Mouse (Mus musculus): ENCODE measurements around the gene Psma6. TPM values are rescaled to one million over a fixed set of nuclear protein-coding genes. Genes with fewer than 3 reads are reported as not detected.
A peak's percentile ranks its signal among the peaks of the same experiment; 100 is the strongest.

The Psma6 gene
- polyA plus RNA-seq, 1 experiment: 266 TPM

- no peaks in the 10 kb centered on the region for H3K27me3 ChIP-seq (ENCODE audit: control insufficient read depth, insufficient read depth, insufficient read length)
- H3K4me3 ChIP-seq: no peak overlapping the region
- no peak for TF ChIP-seq USF1 (IDR thresholded peaks at IDR 0.05; ENCODE audit: low read depth)
- TF ChIP-seq TCF12 (IDR thresholded peaks at IDR 0.05; ENCODE audit: insufficient read depth, poor library complexity, severe bottlenecking): no peak
- no peak for TF ChIP-seq MYOD1 (IDR thresholded peaks at IDR 0.05; ENCODE audit: control insufficient read depth in 1 of 3, insufficient read length in 2 of 3, low read depth in 2 of 3)
- no peak for TF ChIP-seq SRF (IDR thresholded peaks at IDR 0.05; ENCODE audit: control insufficient read depth, insufficient read length, low read depth)
- TF ChIP-seq MAX (IDR thresholded peaks at IDR 0.05; ENCODE audit: low read depth): no peak
- no peak for TF ChIP-seq TCF3 (IDR thresholded peaks at IDR 0.05; ENCODE audit: insufficient read length, low read depth)
- TF ChIP-seq POLR2AphosphoS2 (IDR thresholded peaks at IDR 0.05; ENCODE audit: insufficient read length, low read depth): no peak
- TF ChIP-seq REST (IDR thresholded peaks at IDR 0.05; ENCODE audit: insufficient read depth, insufficient read length): no peak
- no peak for TF ChIP-seq CEBPB (IDR thresholded peaks at IDR 0.05; ENCODE audit: insufficient read depth, poor library complexity, severe bottlenecking)
- TF ChIP-seq POLR2A (IDR thresholded peaks at IDR 0.05; ENCODE audit: insufficient read length, low read depth): no peak
- TF ChIP-seq E2F4 (IDR thresholded peaks at IDR 0.05; ENCODE audit: insufficient read depth): no peak
- no peak for TF ChIP-seq MYOG (IDR thresholded peaks at IDR 0.05; ENCODE audit: control insufficient read depth in 1 of 3, insufficient read depth in 1 of 3, insufficient read length in 2 of 3, low read depth in 2 of 3)
- no peaks in the 10 kb centered on the region for H3K36me3 ChIP-seq (ENCODE audit: control insufficient read depth, insufficient read depth)
- no peak overlapping the region for H3K4me2 ChIP-seq (ENCODE audit: low read depth)
- H3K79me2 ChIP-seq (ENCODE audit: control insufficient read depth, insufficient read depth): peaks cover 28% of the 10 kb centered on the region
- no peak overlapping the region for H3ac ChIP-seq (ENCODE audit: control insufficient read depth, insufficient read length)
These were observed 12.5 kb downstream of the Psma6 start for GRCm38 (mm10) chr12:55396536-55396935.

- Histone ChIP-seq H3K4me2 (ENCODE audit: low read depth) (peak overlapping the region; percentile 79), H3ac (ENCODE audit: control insufficient read depth, insufficient read length) (peak overlapping the region; percentile 56), H3K27me3 (ENCODE audit: control insufficient read depth, insufficient read depth, insufficient read length) (no peaks in the 10 kb centered on the region), H3K79me2 (ENCODE audit: control insufficient read depth, insufficient read depth) (peaks cover 40% of the 10 kb centered on the region), H3K4me3 (peak overlapping the region; percentile 99), H3K36me3 (ENCODE audit: control insufficient read depth, insufficient read depth) (no peaks in the 10 kb centered on the region)
- no peak for TF ChIP-seq USF1 (IDR thresholded peaks at IDR 0.05; ENCODE audit: low read depth)
- no peak for TF ChIP-seq E2F4 (IDR thresholded peaks at IDR 0.05; ENCODE audit: insufficient read depth)
- no peak for TF ChIP-seq TCF3 (IDR thresholded peaks at IDR 0.05; ENCODE audit: insufficient read length, low read depth)
- no peak for TF ChIP-seq MYOG (IDR thresholded peaks at IDR 0.05; ENCODE audit: control insufficient read depth in 1 of 3, insufficient read depth in 1 of 3, insufficient read length in 2 of 3, low read depth in 2 of 3)
- no peak for TF ChIP-seq REST (IDR thresholded peaks at IDR 0.05; ENCODE audit: insufficient read depth, insufficient read length)
- TF ChIP-seq POLR2A (IDR thresholded peaks at IDR 0.05; ENCODE audit: insufficient read length, low read depth): no peak
- TF ChIP-seq MYOD1 (IDR thresholded peaks at IDR 0.05; ENCODE audit: control insufficient read depth in 1 of 3, insufficient read length in 2 of 3, low read depth in 2 of 3): no peak
- no peak for TF ChIP-seq SRF (IDR thresholded peaks at IDR 0.05; ENCODE audit: control insufficient read depth, insufficient read length, low read depth)
- TF ChIP-seq CEBPB (IDR thresholded peaks at IDR 0.05; ENCODE audit: insufficient read depth, poor library complexity, severe bottlenecking): no peak
- no peak for TF ChIP-seq TCF12 (IDR thresholded peaks at IDR 0.05; ENCODE audit: insufficient read depth, poor library complexity, severe bottlenecking)
- TF ChIP-seq POLR2AphosphoS2 (IDR thresholded peaks at IDR 0.05; ENCODE audit: insufficient read length, low read depth): no peak
- no peak for TF ChIP-seq MAX (IDR thresholded peaks at IDR 0.05; ENCODE audit: low read depth)
These were observed 13.7 kb downstream of the Psma6 start for GRCm38 (mm10) chr12:55397544-55398239.

DNA sequence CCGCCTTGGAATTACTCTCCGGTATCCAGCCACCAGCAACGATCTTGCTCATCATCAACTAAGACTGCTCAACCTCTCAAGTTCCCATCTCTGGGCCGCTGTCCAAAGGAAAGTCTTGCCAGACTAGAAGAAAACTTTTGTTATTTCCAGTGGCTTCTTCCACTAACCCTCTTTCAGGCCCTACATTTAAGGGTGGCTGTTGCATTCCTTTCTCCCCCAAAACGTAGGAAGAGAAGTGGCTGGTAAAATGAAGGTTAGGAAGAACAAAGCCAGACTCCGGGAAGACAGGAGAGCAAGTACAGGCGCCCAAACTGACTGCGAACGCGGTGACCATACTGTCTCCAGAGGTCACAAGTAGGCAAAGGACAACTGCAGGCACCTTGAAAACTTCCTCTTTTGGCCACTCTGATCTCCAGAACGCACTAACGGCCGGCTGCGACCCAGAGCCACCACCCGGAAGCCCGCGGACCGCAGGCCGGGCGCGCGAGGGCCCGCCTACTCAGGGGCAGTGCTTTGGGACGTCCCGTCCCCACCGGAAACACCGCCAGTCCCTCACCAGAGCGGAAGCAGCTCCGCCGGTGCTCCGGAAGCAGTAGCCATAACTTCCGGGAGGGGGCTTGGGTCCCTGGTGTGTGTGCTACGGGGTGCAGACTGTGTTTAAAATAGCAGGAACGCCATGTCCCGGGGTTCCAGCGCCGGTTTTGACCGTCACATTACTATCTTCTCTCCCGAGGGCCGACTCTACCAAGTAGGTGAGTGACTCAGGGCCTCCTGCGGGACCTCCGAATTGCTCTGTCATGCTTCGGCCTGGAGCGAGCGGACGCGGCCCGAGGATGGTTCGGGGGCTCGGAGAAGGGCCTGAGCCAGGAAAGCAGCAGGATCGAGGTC lies 14.5 kb downstream of the Psma6 start:
- no peaks in the 10 kb centered on the region for H3K36me3 ChIP-seq (ENCODE audit: control insufficient read depth, insufficient read depth)
- peak overlapping the region; percentile 99 for H3K4me3 ChIP-seq
- H3K4me2 ChIP-seq (ENCODE audit: low read depth): peak overlapping the region; percentile 96
- no peaks in the 10 kb centered on the region for H3K27me3 ChIP-seq (ENCODE audit: control insufficient read depth, insufficient read depth, insufficient read length)
- H3ac ChIP-seq (ENCODE audit: control insufficient read depth, insufficient read length): peak overlapping the region; percentile 56
- no peak for TF ChIP-seq TCF3 (IDR thresholded peaks at IDR 0.05; ENCODE audit: insufficient read length, low read depth)
- TF ChIP-seq POLR2A (IDR thresholded peaks at IDR 0.05; ENCODE audit: insufficient read length, low read depth): peak; percentile 89
- peak; percentile 94 for TF ChIP-seq POLR2AphosphoS2 (IDR thresholded peaks at IDR 0.05; ENCODE audit: insufficient read length, low read depth)
- TF ChIP-seq SRF (IDR thresholded peaks at IDR 0.05; ENCODE audit: control insufficient read depth, insufficient read length, low read depth): no peak
- no peak for TF ChIP-seq MAX (IDR thresholded peaks at IDR 0.05; ENCODE audit: low read depth)
- peak in 1 of 3 experiments; percentile 12 for TF ChIP-seq MYOG (IDR thresholded peaks at IDR 0.05; ENCODE audit: control insufficient read depth in 1 of 3, insufficient read depth in 1 of 3, insufficient read length in 2 of 3, low read depth in 2 of 3)
- peaks cover 48% of the 10 kb centered on the region for H3K79me2 ChIP-seq (ENCODE audit: control insufficient read depth, insufficient read depth)

GRCm38 (mm10) chr12:55399128-55399677 lies 15.2 kb downstream of the Psma6 start:
- Histone ChIP-seq H3K27me3 (ENCODE audit: control insufficient read depth, insufficient read depth, insufficient read length) (no peaks in the 10 kb centered on the region), H3K79me2 (ENCODE audit: control insufficient read depth, insufficient read depth) (peaks cover 55% of the 10 kb centered on the region), H3ac (ENCODE audit: control insufficient read depth, insufficient read length) (peak overlapping the region; percentile 56), H3K4me3 (peak overlapping the region; percentile 99), H3K4me2 (ENCODE audit: low read depth) (peak overlapping the region; percentile 96), H3K36me3 (ENCODE audit: control insufficient read depth, insufficient read depth) (no peaks in the 10 kb centered on the region)
- TF ChIP-seq TCF12 (IDR thresholded peaks at IDR 0.05; ENCODE audit: insufficient read depth, poor library complexity, severe bottlenecking) (no peak), POLR2A (IDR thresholded peaks at IDR 0.05; ENCODE audit: insufficient read length, low read depth) (no peak), USF1 (IDR thresholded peaks at IDR 0.05; ENCODE audit: low read depth) (no peak), E2F4 (IDR thresholded peaks at IDR 0.05; ENCODE audit: insufficient read depth) (no peak), TCF3 (IDR thresholded peaks at IDR 0.05; ENCODE audit: insufficient read length, low read depth) (no peak), REST (IDR thresholded peaks at IDR 0.05; ENCODE audit: insufficient read depth, insufficient read length) (no peak), POLR2AphosphoS2 (IDR thresholded peaks at IDR 0.05; ENCODE audit: insufficient read length, low read depth) (no peak), MYOD1 (IDR thresholded peaks at IDR 0.05; ENCODE audit: control insufficient read depth in 1 of 3, insufficient read length in 2 of 3, low read depth in 2 of 3) (no peak), SRF (IDR thresholded peaks at IDR 0.05; ENCODE audit: control insufficient read depth, insufficient read length, low read depth) (no peak), MAX (IDR thresholded peaks at IDR 0.05; ENCODE audit: low read depth) (no peak), CEBPB (IDR thresholded peaks at IDR 0.05; ENCODE audit: insufficient read depth, poor library complexity, severe bottlenecking) (no peak), MYOG (IDR thresholded peaks at IDR 0.05; ENCODE audit: control insufficient read depth in 1 of 3, insufficient read depth in 1 of 3, insufficient read length in 2 of 3, low read depth in 2 of 3) (no peak)

Measured in myocyte (in vitro differentiated cells).